Mouse (Mus musculus) liver, postnatal 0 days (tissue): ENCODE results near the gene Ppm1l.

Experiments
- CTCF ChIP-seq: sonication (generic); IDR thresholded peaks from 2 replicates; pipeline ENCODE4 v1.5.1; 2016; ENCODE audit warnings: antibody characterized with exemption, low read depth
- EP300 ChIP-seq: IDR thresholded peaks from 2 replicates; pipeline ENCODE4 v1.6.1; 2016; ENCODE audit warnings: antibody characterized with exemption, low read depth, mild to moderate bottlenecking

GRCm38 (mm10) chr3:69515730-69516350 is 199.2 kb downstream of the Ppm1l start:
- TF ChIP-seq CTCF, result no peak
- TF ChIP-seq EP300, result no peak
